Mouse (Mus musculus): Measurements from ENCODE around the gene Cntrob. TPM values are rescaled to one million over a fixed set of nuclear protein-coding genes. Genes with fewer than 3 reads are reported as not detected.

The Cntrob gene
- polyA plus RNA-seq (2016; fragmentation: Nextera tagmentation; extraction: Ambion mirVana): 34.1 and 37.3 TPM in 2 replicates

DNA sequence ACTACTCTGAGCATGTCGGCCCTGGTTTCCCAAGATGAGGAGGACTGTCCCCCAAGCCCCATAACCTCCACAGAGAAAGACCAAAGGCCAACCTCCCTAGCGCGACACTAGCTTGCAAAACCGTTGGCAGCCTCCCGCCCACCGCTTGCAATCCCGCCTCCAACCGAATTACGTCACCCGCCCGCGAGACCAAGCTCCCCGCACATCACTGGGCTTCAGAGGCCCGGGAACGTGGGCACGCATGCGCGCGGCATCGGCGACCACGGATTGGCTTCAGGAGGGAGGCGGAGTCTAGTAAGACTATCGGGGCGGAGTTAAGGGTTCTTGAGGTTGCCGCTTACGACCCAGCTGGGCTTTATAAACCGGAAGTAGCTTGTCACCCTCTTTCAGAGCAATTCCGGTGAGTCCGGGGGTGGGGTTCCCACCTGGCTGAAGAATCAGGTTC is at the start of gene Cntrob, which contains the start of gene Trappc1:
Cntrob (minus strand) TSS at position 109 of the 445 bp plus-strand sequence.
Trappc1 (plus strand) TSS at position 314 of the 445 bp plus-strand sequence.
- Histone ChIP-seq H3K27me3 (replicated peaks; ENCODE audit: low read depth, poor library complexity, severe bottlenecking) (peaks cover 30% of the 10 kb centered on the region), H3K4me3 (peak within 1 kb of the TSS; percentile 78), H3K9me3 (no peaks in the 10 kb centered on the region), H3K27ac (replicated peaks) (peak within 1 kb of the TSS; percentile 96), H3K4me1 (peaks cover 52% of the 10 kb centered on the region), H3K36me3 (replicated peaks) (peaks cover 25% of the 10 kb centered on the region)
- 0% methylated on average over 30 of the region's 30 CpGs for WGBS
- DNase-seq (ENCODE audit: low spot score): peak; percentile 100

DNA sequence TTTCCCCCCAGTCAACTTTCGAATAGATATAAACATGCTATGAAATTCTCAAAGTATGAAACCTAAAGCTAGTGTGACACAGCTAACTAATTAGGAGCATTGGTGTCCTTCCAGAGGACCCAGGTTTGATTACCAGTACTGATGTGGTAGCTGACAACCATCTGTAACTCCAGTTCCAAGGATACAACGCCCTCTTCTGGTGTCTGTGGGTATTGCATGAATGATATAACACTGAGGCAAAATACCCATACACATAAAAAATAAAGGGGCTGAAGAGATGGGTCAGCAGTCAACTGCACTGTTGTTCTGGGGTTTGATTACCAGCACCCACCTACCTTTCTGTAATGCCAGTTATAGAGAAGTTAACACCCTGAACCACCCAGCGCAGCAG is 49.2 kb upstream of the Cntrob start:
- Histone ChIP-seq H3K27ac (replicated peaks) (peak overlapping the region; percentile 75; the same call in 1 of the 2 replicates), H3K36me3 (replicated peaks) (peaks cover 47% of the 10 kb centered on the region), H3K27me3 (replicated peaks; ENCODE audit: low read depth, poor library complexity, severe bottlenecking) (no peaks in the 10 kb centered on the region), H3K4me3 (0 out of 2 replicates have a peak overlapping the region, but pooled peaks have one; percentile 97), H3K9me3 (no peaks in the 10 kb centered on the region), H3K4me1 (peaks cover 41% of the 10 kb centered on the region)
- WGBS: 65% methylated on average over 3 of the region's 3 CpGs
- DNase-seq (ENCODE audit: low spot score): no peak

- Histone ChIP-seq H3K4me3 (peak overlapping the region; percentile 97; the same call in 1 of the 2 replicates), H3K36me3 (replicated peaks) (peaks cover 42% of the 10 kb centered on the region), H3K27ac (replicated peaks) (peak overlapping the region; percentile 75), H3K4me1 (peaks cover 46% of the 10 kb centered on the region), H3K27me3 (replicated peaks; ENCODE audit: low read depth, poor library complexity, severe bottlenecking) (no peaks in the 10 kb centered on the region), H3K9me3 (no peaks in the 10 kb centered on the region)
- 64% methylated on average over 12 of the region's 12 CpGs for WGBS
- no peak for DNase-seq (ENCODE audit: low spot score)
These were observed 48.6 kb upstream of the Cntrob start for GRCm38 (mm10) chr11:69372056-69372779.

GRCm38 (mm10) chr11:69371601-69372000 is 48.0 kb upstream of the Cntrob start:
- H3K4me1 ChIP-seq: peaks cover 53% of the 10 kb centered on the region
- WGBS: 46% methylated on average over 12 of the region's 12 CpGs

DNA sequence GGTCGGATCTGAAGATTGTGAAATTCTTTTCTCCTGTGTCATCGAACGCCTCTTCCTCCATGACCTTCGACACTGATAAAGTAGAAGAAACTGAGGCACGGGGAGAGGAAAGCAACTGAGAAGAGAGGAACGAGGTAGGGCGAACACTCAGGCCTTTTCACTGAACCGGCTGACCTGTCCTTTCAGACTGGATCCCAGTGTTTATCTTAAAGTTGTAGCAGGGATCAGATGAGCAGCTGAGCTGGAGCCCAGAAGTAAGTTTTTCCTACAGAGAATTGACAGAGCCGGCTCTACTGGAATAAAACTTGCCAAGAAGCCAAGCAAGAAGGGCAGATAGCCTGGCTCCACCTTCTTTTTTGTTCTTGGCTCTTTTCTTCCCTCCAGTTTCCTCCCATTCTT is 47.2 kb upstream of the Cntrob start:
- no peak for DNase-seq (ENCODE audit: low spot score)
- H3K4me1 ChIP-seq: peaks cover 59% of the 10 kb centered on the region
- H3K27me3 ChIP-seq (replicated peaks; ENCODE audit: low read depth, poor library complexity, severe bottlenecking): no peaks in the 10 kb centered on the region
- H3K36me3 ChIP-seq (replicated peaks): peaks cover 34% of the 10 kb centered on the region
- no peaks in the 10 kb centered on the region for H3K9me3 ChIP-seq
- H3K4me3 ChIP-seq: peak overlapping the region; percentile 97
- WGBS: 18% methylated on average over 9 of the region's 9 CpGs
- H3K27ac ChIP-seq (replicated peaks): peak overlapping the region; percentile 75

More at GRCm38 (mm10) chr11:69371601-69372000, 48.0 kb upstream of the Cntrob start:
- no peaks in the 10 kb centered on the region for H3K27me3 ChIP-seq (replicated peaks; ENCODE audit: low read depth, poor library complexity, severe bottlenecking)
- H3K27ac ChIP-seq (replicated peaks): peak overlapping the region; percentile 75
- no peak for DNase-seq (ENCODE audit: low spot score)
- no peaks in the 10 kb centered on the region for H3K9me3 ChIP-seq
- peaks cover 36% of the 10 kb centered on the region for H3K36me3 ChIP-seq (replicated peaks)
- peak overlapping the region; percentile 97; the same call in 1 of the 2 replicates for H3K4me3 ChIP-seq

DNA sequence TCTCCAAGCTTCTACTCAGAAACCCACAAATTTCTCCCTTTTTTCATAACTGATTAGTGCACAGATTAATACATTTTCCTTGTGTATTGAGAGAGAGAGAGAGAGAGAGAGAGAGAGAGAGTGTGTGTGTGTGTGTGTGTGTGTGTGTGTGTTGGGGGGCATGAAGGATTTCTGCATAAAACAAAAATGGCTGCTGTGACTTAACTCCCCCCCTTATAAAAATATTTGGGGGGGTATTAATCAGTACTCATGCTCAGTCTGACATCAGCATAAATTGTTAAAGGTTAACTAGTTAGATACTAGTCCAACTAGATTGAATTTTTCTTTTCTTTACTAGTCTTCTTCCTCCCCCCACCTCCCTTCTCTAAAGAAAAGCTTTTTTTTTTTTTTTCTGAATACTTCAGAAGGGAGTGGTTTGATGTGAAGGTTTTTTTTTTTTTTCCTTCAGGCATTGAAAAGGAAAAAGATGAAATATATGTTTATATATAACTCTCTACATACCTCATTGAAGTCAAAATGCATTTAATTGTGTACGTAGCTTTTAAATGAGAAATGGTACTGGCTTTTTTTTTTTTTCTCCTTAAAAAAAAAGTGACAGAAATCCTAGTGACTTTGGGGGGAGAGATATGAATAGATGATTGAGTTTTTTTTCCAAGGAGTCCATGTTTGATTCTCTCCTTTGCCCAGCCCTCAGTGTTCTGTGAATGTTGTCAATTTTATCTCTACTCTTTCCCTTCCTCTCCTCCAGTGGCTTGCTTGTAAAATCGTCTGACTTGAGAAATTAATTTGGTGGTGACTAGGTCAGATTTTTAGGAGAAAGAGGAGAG is 46.6 kb upstream of the Cntrob start:
- H3K27ac ChIP-seq (replicated peaks): peak overlapping the region; percentile 100
- 45% methylated on average over 2 of the region's 2 CpGs for WGBS
- H3K36me3 ChIP-seq (replicated peaks): peaks cover 29% of the 10 kb centered on the region
- H3K9me3 ChIP-seq: no peaks in the 10 kb centered on the region
- no peaks in the 10 kb centered on the region for H3K27me3 ChIP-seq (replicated peaks; ENCODE audit: low read depth, poor library complexity, severe bottlenecking)
- no peak for DNase-seq (ENCODE audit: low spot score)
- peaks cover 65% of the 10 kb centered on the region for H3K4me1 ChIP-seq
- peak overlapping the region; percentile 97 for H3K4me3 ChIP-seq

GRCm38 (mm10) chr11:69369215-69369989 is 45.8 kb upstream of the Cntrob start, which contains the start of gene Chd3:
TSS of gene Chd3 (minus strand) at chr11:69369406.
- Histone ChIP-seq H3K36me3 (replicated peaks) (peaks cover 26% of the 10 kb centered on the region), H3K27ac (replicated peaks) (peak within 1 kb of the TSS; percentile 100), H3K9me3 (no peaks in the 10 kb centered on the region), H3K4me3 (peak within 1 kb of the TSS; percentile 97), H3K4me1 (peaks cover 73% of the 10 kb centered on the region), H3K27me3 (replicated peaks; ENCODE audit: low read depth, poor library complexity, severe bottlenecking) (no peaks in the 10 kb centered on the region)
- peak; percentile 61 for DNase-seq (ENCODE audit: low spot score)
- WGBS: 4% methylated on average over 19 of the region's 34 CpGs

DNA sequence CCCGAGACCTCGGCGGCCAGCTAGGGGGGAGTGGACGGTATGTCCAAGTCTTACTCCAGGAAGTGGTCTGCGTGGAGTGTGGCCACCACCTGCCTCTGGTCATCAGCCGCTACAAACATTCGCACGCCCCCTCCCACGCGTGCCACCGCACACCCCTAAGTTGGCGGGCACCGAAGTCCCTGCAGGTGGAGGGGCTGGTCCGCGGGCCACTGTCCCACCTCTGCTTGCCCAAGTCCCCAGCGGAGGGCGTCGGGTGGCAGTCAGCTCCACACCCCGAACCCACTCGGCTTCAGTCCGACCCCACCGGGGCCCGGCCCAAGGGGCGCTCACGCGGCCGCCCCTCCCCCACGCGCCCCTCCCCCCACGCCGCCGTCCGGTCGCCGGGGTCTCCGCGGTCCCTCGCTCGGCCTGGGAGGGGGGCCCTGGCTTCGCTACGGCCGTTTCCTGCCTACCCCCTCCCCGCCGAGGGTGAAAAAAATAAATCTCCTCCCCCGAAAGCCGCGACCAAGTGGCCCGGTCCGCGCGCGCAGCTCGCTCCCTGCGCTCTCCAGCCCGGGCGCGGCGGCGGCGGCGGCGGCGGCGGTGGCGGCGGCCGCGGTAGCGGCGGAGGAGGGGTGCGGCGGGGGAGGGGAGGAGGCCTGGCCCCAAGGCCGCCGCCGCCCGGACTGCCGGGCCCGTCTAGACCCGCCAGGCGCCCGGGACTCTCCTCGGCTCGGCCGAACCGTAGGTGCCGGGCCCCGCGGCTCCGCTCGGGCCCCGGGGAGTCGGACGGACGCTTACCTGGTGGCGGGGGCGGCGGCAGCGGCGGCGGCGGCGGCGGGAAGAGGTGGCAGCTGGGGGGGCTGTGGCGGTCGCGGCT is 45.0 kb upstream of the Cntrob start:
- Histone ChIP-seq H3K27me3 (replicated peaks; ENCODE audit: low read depth, poor library complexity, severe bottlenecking) (no peaks in the 10 kb centered on the region), H3K4me1 (peaks cover 81% of the 10 kb centered on the region), H3K4me3 (peak overlapping the region; percentile 97), H3K9me3 (no peaks in the 10 kb centered on the region), H3K36me3 (replicated peaks) (peaks cover 28% of the 10 kb centered on the region), H3K27ac (replicated peaks) (peak overlapping the region; percentile 100)
- under 1% methylated on average over 86 of the region's 106 CpGs for WGBS
- peak; percentile 77 for DNase-seq (ENCODE audit: low spot score)

GRCm38 (mm10) chr11:69367616-69368355 is 44.2 kb upstream of the Cntrob start:
- DNase-seq (ENCODE audit: low spot score): peak; percentile 81

DNA sequence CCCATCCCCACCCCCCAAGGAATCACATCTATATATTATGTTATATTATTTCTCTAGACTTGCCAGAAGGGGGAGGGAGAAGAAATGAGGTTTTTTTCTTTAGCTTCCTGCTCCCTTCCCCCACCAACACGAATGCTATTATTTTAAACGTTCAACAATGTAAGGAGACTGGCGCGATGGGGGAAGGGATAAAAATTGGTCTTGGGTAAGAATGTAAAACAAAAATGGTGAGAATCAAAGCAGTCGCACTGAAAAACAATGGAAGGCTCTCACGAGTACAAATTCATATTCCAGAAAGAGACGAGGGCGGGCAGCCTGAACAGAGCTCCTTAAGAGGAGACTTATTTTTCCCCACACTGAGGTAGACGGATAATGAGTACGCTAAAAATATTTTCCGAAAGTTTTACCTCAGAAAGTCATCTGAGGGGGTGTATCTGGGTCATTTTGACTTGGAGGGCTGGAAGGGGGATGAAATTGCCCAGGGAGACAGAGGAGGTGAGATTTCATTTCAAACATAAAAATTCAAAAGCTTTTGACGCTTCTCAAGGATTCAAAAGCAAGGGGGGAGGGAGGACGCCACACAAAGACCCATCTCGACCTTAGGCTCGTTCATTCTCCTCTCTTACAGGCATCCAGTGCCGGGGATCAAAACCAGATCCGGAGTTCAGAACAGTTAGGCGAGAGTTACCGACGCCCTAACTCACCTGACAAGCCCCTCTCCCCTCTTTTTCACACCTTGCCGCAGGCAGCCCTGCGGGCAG is 43.5 kb upstream of the Cntrob start:
- no peaks in the 10 kb centered on the region for H3K9me3 ChIP-seq
- peak overlapping the region; percentile 100 for H3K27ac ChIP-seq (replicated peaks)
- H3K4me1 ChIP-seq: peaks cover 88% of the 10 kb centered on the region
- peaks cover 28% of the 10 kb centered on the region for H3K36me3 ChIP-seq (replicated peaks)
- no peaks in the 10 kb centered on the region for H3K27me3 ChIP-seq (replicated peaks; ENCODE audit: low read depth, poor library complexity, severe bottlenecking)
- H3K4me3 ChIP-seq: peak overlapping the region; percentile 97
- peak; percentile 57 for DNase-seq (ENCODE audit: low spot score)
- under 1% methylated on average over 22 of the region's 22 CpGs for WGBS

More at GRCm38 (mm10) chr11:69367616-69368355, 44.2 kb upstream of the Cntrob start:
- Histone ChIP-seq H3K27ac (replicated peaks) (peak overlapping the region; percentile 100), H3K36me3 (replicated peaks) (peaks cover 28% of the 10 kb centered on the region), H3K9me3 (no peaks in the 10 kb centered on the region), H3K4me1 (peaks cover 88% of the 10 kb centered on the region), H3K4me3 (peak overlapping the region; percentile 97), H3K27me3 (replicated peaks; ENCODE audit: low read depth, poor library complexity, severe bottlenecking) (no peaks in the 10 kb centered on the region)
- WGBS: 1% methylated on average over 22 of the region's 22 CpGs
